Mouse (Mus musculus) stomach, postnatal 0 days (tissue): ENCODE data around the gene Rex1bd. TPM values are rescaled to one million over a fixed set of nuclear protein-coding genes. Genes with fewer than 3 reads are reported as not detected.
A peak's percentile ranks its signal among the peaks of the same experiment; 100 is the strongest.

ENCODE experiments used
- ATAC-seq: fragments of 200-750 bp; cut with Nextera tagmentation; 2 replicates; pipeline ENCODE4 v1.8.0; 2017; ENCODE audit not compliant: low FRiP score, low TSS enrichment
- DNase-seq: peaks from one replicate; pipeline ENCODE4 v3.0.0-alpha.2; 2016; ENCODE audit warnings: low spot score
- H3K27ac ChIP-seq: fragments of 300-500 bp; sonication (generic); replicated peaks from 2 replicates; pipeline ENCODE4 v1.5.1; 2014; ENCODE audit warnings: mild to moderate bottlenecking, control low read depth
- H3K27me3 ChIP-seq: fragments of 300-500 bp; sonication (generic); 2 replicates; pipeline ENCODE4 v1.6.1; 2014; ENCODE audit warnings: low read length; ENCODE audit not compliant: control insufficient read depth, insufficient read depth
- H3K36me3 ChIP-seq: fragments of 300-500 bp; sonication (generic); 2 replicates; pipeline ENCODE4 v1.6.1; 2014; ENCODE audit warnings: low read length, mixed read lengths; ENCODE audit not compliant: control insufficient read depth, insufficient read depth
- H3K4me1 ChIP-seq: fragments of 300-500 bp; sonication (generic); replicated peaks from 2 replicates; pipeline ENCODE4 v1.6.1; 2014; ENCODE audit warnings: antibody characterized with exemption; ENCODE audit not compliant: control insufficient read depth, insufficient read depth
- H3K4me2 ChIP-seq: fragments of 300-500 bp; sonication (generic); replicated peaks from 2 replicates; pipeline ENCODE4 v1.6.1; 2014; ENCODE audit warnings: low read depth, mild to moderate bottlenecking, control low read depth, moderate library complexity
- H3K4me3 ChIP-seq: fragments of 300-500 bp; sonication (generic); 2 replicates; pipeline ENCODE4 v1.5.1; 2014; ENCODE audit warnings: low read depth, low read length, control low read depth
- H3K9ac ChIP-seq: fragments of 300-500 bp; sonication (generic); 2 replicates; pipeline ENCODE4 v1.6.1; 2014; ENCODE audit warnings: mild to moderate bottlenecking, low read length, control low read depth, mixed read lengths
- H3K9me3 ChIP-seq: fragments of 300-500 bp; sonication (generic); 2 replicates; pipeline ENCODE4 v1.6.1; 2016; ENCODE audit warnings: low read length; ENCODE audit not compliant: control insufficient read depth
- CTCF ChIP-seq: IDR thresholded peaks from 2 replicates; pipeline ENCODE4 v1.5.1; 2016; ENCODE audit warnings: antibody characterized with exemption, low read depth, mild to moderate bottlenecking, moderate library complexity
- EP300 ChIP-seq: optimal IDR thresholded peaks from 2 replicates; pipeline ENCODE3; 2016; ENCODE audit warnings: antibody characterized with exemption
- WGBS: fragments of 180-500 bp; shearing (Covaris S2); extraction: QIAGEN DNeasy Blood & Tissue Kit; methylation state at CpG from one replicate; pipeline ENCODE4 v1.1.7; 2014; 5-methylcytosine and 5-hydroxymethylcytosine counted together
- polyA plus RNA-seq: library from polyadenylated mRNA; unstranded; fragments of >200 nt; fragmentation: Nextera tagmentation; extraction: Ambion mirVana; gene quantifications from 2 replicates; pipeline ENCODE4 v1.2.1, GENCODE M21; 2015

The Rex1bd gene
- polyA plus RNA-seq, 1 experiment from 2014 or later, result 122 TPM

DNA sequence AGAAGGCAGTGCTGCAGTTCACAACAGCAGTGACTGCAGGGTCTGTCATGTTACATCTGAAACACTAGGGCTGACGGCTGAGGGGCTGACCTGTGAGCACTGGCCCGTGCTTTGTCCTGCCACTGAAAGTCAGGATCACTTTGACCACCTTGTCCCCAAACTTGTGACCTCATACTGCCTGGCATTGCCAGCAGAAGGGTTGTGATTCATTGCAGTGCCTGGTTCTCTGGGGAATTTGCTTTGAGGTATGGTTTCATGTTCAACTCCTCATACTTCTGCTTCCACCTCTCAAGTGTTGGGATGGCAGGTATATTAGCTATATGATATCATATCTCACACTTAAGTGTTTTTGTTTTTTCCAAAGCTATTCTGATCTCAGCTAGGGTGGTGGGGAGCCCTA, 29.1 kb upstream of the Rex1bd start:
- no peaks in the 10 kb centered on the region for H3K9me3 ChIP-seq
- H3K36me3 ChIP-seq, result peaks cover 27% of the 10 kb centered on the region
- no peak overlapping the region for H3K4me3 ChIP-seq
- ATAC-seq (no peak), DNase-seq (no peak)
- no peak overlapping the region for H3K27ac ChIP-seq
- no peaks in the 10 kb centered on the region for H3K27me3 ChIP-seq
- TF ChIP-seq EP300 (no peak), CTCF (no peak)
- 89% methylated on average over 2 of the region's 2 CpGs for WGBS
- H3K4me2 ChIP-seq, result no peak overlapping the region
- H3K9ac ChIP-seq, result no peak overlapping the region
- no peaks in the 10 kb centered on the region; the same call in 1 of the 2 replicates for H3K4me1 ChIP-seq

DNA sequence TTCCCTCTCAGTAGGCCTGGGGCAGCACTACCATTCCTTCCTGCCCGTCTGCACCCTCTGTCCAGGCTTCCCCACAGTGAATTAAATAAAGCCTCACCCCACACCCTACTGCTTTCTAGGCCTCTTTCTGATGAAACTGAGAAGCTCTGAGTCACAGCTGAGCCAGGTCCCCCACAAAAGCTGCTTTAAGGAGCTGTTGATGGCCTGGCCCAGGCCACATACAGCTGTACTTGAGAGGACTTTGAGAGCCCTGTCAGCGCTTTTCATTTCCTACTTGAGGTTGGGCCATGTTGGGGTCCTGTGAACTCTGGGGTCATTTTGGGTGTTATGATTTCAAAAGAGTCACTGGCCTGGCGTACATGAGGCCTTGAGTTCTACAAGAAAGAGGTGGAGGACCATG, 28.7 kb upstream of the Rex1bd start:
- Histone ChIP-seq H3K4me1 (no peaks in the 10 kb centered on the region), H3K27me3 (no peaks in the 10 kb centered on the region), H3K9me3 (no peaks in the 10 kb centered on the region), H3K4me3 (no peak overlapping the region), H3K9ac (no peak overlapping the region), H3K27ac (no peak overlapping the region), H3K4me2 (no peak overlapping the region), H3K36me3 (peaks cover 27% of the 10 kb centered on the region)
- ATAC-seq (no peak), DNase-seq (no peak)
- no peak for TF ChIP-seq CTCF
- TF ChIP-seq EP300, result no peak
- WGBS, result 88% methylated on average over 3 of the region's 3 CpGs

DNA sequence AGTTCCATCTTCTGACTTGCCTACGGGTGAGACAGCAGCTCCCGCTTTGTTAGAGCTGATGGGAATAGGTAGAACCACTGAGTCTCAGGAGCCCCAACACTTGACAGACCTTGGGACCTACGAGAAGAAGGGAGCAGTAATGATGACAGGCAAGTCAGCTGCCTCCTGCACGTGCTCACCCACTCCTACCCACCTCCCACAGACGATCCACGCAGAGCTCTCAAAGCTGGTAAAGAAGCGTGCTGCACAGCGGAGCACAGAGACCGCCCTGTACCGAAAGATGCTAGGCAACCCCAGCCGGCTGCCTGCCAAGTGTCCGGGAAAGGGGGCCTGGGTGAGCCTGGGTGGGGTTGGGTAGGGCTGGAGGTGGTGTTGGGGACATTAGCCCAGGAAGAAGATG, 27.7 kb upstream of the Rex1bd start:
- Histone ChIP-seq H3K27ac (no peak overlapping the region), H3K4me1 (no peaks in the 10 kb centered on the region), H3K4me2 (no peak overlapping the region), H3K36me3 (peaks cover 27% of the 10 kb centered on the region), H3K27me3 (no peaks in the 10 kb centered on the region), H3K4me3 (no peak overlapping the region), H3K9me3 (no peaks in the 10 kb centered on the region), H3K9ac (no peak overlapping the region)
- ATAC-seq, result no peak
- no peak for DNase-seq
- 89% methylated on average over 12 of the region's 12 CpGs for whole genome bisulfite sequencing
- TF ChIP-seq EP300, result no peak

DNA sequence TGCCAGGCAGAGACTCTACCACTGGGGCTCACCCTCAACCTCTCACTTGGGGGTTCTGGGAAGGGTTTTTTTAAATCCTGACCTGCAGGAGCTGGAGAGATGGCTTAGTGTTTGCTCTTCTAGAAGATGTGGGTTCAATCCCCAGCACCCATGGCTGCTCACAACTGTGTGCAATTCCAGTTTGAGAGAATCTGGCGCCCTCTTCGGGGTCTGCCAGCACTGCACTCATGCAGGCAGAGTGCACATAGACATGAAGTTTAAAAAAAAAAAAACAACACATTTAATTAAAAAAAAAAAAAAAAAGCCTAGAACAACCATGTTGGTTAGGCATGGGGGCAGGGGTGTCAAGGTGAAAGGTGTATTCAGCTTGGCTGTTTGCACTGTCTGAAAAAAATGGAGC, 23.8 kb upstream of the Rex1bd start:
- ATAC-seq, result no peak
- no peak for DNase-seq
- Histone ChIP-seq H3K9ac (no peak overlapping the region), H3K4me2 (no peak overlapping the region), H3K36me3 (peaks cover 23% of the 10 kb centered on the region), H3K9me3 (no peaks in the 10 kb centered on the region), H3K27ac (no peak overlapping the region), H3K4me3 (no peak overlapping the region), H3K4me1 (peaks cover 5% of the 10 kb centered on the region), H3K27me3 (no peaks in the 10 kb centered on the region)
- 94% methylated on average over 2 of the region's 2 CpGs for WGBS
- peak; percentile 27; the same call in 1 of the 2 replicates for TF ChIP-seq CTCF
- TF ChIP-seq EP300, result no peak

DNA sequence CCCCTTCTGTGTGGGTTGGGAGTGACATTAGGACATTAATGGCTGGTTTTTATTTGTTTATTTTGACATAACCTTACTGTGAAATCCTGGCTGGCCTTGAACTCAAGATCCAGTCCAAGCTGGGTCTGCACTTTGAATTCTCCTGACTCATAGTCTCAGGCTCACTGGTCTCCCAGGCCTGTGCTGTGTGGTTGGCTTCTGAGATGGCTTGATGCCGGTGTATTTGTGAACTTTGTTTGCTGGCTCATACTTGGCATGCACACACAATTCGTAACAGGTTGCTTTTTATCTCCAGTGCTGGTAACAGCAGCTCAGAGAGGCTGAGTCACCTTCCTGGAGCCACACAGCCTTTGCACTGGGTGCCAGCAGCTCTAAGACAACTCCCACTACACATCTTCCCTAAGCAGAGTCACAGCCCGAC, 23.2 kb upstream of the Rex1bd start:
- H3K9me3 ChIP-seq, result no peaks in the 10 kb centered on the region
- no peaks in the 10 kb centered on the region for H3K27me3 ChIP-seq
- H3K9ac ChIP-seq, result no peak overlapping the region
- DNase-seq (no peak), ATAC-seq (peak; percentile 31)
- H3K4me1 ChIP-seq, result peaks cover 5% of the 10 kb centered on the region
- no peak for TF ChIP-seq CTCF
- TF ChIP-seq EP300, result no peak
- H3K4me3 ChIP-seq, result no peak overlapping the region
- peaks cover 21% of the 10 kb centered on the region for H3K36me3 ChIP-seq
- H3K27ac ChIP-seq, result 0 out of 2 replicates have a peak overlapping the region, but pooled peaks have one; percentile 9
- WGBS, result 80% methylated on average over 3 of the region's 3 CpGs
- no peak overlapping the region for H3K4me2 ChIP-seq

DNA sequence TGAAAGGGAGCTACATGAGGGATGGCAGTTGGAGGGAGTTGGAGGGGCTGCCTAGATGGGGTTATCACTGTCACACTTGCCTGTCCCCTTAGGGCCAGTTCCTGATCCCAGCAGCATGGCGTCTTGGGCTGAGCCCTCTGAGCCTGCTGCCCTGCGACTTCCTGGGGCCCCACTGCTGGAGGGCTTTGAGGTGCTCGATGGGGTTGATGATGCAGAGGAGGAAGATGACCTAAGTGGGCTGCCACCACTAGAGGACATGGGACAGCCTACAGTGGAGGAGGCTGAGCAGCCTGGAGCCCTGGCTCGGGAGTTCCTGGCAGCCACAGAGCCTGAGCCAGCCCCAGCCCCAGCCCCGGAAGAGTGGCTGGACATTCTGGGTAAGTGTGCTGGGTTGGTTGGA, 22.7 kb upstream of the Rex1bd start:
- Histone ChIP-seq H3K27me3 (no peaks in the 10 kb centered on the region), H3K4me2 (no peak overlapping the region), H3K4me3 (no peak overlapping the region), H3K27ac (0 out of 2 replicates have a peak overlapping the region, but pooled peaks have one; percentile 9), H3K9ac (no peak overlapping the region), H3K4me1 (peaks cover 5% of the 10 kb centered on the region), H3K36me3 (peaks cover 19% of the 10 kb centered on the region), H3K9me3 (no peaks in the 10 kb centered on the region)
- TF ChIP-seq EP300 (no peak), CTCF (no peak)
- no peak for DNase-seq
- WGBS, result 73% methylated on average over 5 of the region's 5 CpGs
- ATAC-seq, result no peak
